Mouse (Mus musculus) liver, embryonic 14.5 days (tissue): ENCODE results near the gene Prph2. TPM values are rescaled to one million over a fixed set of nuclear protein-coding genes. Genes with fewer than 3 reads are reported as not detected.

Experiments
- ATAC-seq: fragments of 200-750 bp; cut with Nextera tagmentation; 2 replicates; pipeline ENCODE4 v1.8.0; 2017; ENCODE audit warnings: moderate number of reproducible peaks, mild to moderate bottlenecking, moderate library complexity; ENCODE audit not compliant: insufficient read depth
- DNase-seq, 3 experiments: peaks; one replicate each; pipeline ENCODE4 v3.0.0-alpha.2; 2012 to 2013; ENCODE audit warnings: low read depth in 3 of 3, low spot score in 3 of 3
- H3K27ac ChIP-seq: fragments of 300-500 bp; sonication (generic); 2 replicates; pipeline ENCODE4 v1.5.1; 2014; ENCODE audit warnings: moderate library complexity, mild to moderate bottlenecking, control low read depth, inconsistent platforms
- H3K27me3 ChIP-seq: fragments of 300-500 bp; sonication (generic); 2 replicates; pipeline ENCODE4 v1.6.1; 2014; ENCODE audit warnings: mild to moderate bottlenecking, low read length, moderate library complexity; ENCODE audit not compliant: control insufficient read depth, insufficient read depth
- H3K36me3 ChIP-seq: fragments of 300-500 bp; sonication (generic); replicated peaks from 2 replicates; pipeline ENCODE4 v1.6.1; 2014; ENCODE audit warnings: low read depth; ENCODE audit not compliant: control insufficient read depth, insufficient read depth
- H3K4me1 ChIP-seq, 2 experiments: fragments of 200-500 bp in 1 of 2; fragments of 300-500 bp in 1 of 2; sonication (generic) in 1 of 2; replicated peaks; 2 replicates each; pipeline ENCODE4 v1.6.1; 2012 to 2014; ENCODE audit warnings: antibody characterized with exemption in 1 of 2, inconsistent platforms in 1 of 2, low read length in 1 of 2; ENCODE audit not compliant: control insufficient read depth in 2 of 2, insufficient read depth in 2 of 2
- H3K4me2 ChIP-seq: fragments of 300-500 bp; sonication (generic); 2 replicates; pipeline ENCODE4 v1.6.1; 2014; ENCODE audit warnings: low read depth, mild to moderate bottlenecking, control low read depth, moderate library complexity
- H3K4me3 ChIP-seq, 2 experiments: fragments of 200-500 bp in 1 of 2; fragments of 300-500 bp in 1 of 2; sonication (generic) in 1 of 2; 2 replicates each; pipeline ENCODE4 v1.5.1; 2012 to 2014; ENCODE audit warnings: low read depth in 2 of 2, low read length in 2 of 2, mild to moderate bottlenecking in 2 of 2, control low read depth in 1 of 2, inconsistent platforms in 1 of 2, moderate library complexity in 1 of 2; ENCODE audit not compliant: insufficient read depth in 1 of 2
- H3K9ac ChIP-seq: fragments of 300-500 bp; sonication (generic); replicated peaks from 2 replicates; pipeline ENCODE4 v1.6.1; 2014; ENCODE audit warnings: mild to moderate bottlenecking, control low read depth, moderate library complexity
- H3K9me3 ChIP-seq: fragments of 300-500 bp; sonication (generic); 2 replicates; pipeline ENCODE4 v1.6.1; 2016; ENCODE audit warnings: low read length, mixed read lengths; ENCODE audit not compliant: control insufficient read depth
- CTCF ChIP-seq: IDR thresholded peaks from 2 replicates; pipeline ENCODE4 v1.5.1; 2016; ENCODE audit warnings: antibody characterized with exemption, low read depth, control low read depth
- EP300 ChIP-seq: IDR thresholded peaks from 2 replicates; pipeline ENCODE4 v1.6.1; 2016; ENCODE audit warnings: antibody characterized with exemption, low read depth
- WGBS: fragments of 180-500 bp; shearing (Covaris S2); extraction: QIAGEN DNeasy Blood & Tissue Kit; methylation state at CpG from one replicate; pipeline ENCODE4 v1.1.7; 2014; ENCODE audit not compliant: insufficient replicate concordance; 5-methylcytosine and 5-hydroxymethylcytosine counted together
- polyA plus RNA-seq, 2 experiments: library from polyadenylated mRNA; depleted of rRNA in 1 of 2; stranded (reverse) in 1 of 2; unstranded in 1 of 2; fragments of >200 nt; fragmentation: Nextera tagmentation in 1 of 2; extraction: Ambion mirVana in 1 of 2; gene quantifications; 2 replicates each; pipeline versions ENCODE4 v1.2.1 to v1.2.3; 2012 to 2014

Gene Prph2
- polyA plus RNA-seq, 2 experiments: not detected

DNA sequence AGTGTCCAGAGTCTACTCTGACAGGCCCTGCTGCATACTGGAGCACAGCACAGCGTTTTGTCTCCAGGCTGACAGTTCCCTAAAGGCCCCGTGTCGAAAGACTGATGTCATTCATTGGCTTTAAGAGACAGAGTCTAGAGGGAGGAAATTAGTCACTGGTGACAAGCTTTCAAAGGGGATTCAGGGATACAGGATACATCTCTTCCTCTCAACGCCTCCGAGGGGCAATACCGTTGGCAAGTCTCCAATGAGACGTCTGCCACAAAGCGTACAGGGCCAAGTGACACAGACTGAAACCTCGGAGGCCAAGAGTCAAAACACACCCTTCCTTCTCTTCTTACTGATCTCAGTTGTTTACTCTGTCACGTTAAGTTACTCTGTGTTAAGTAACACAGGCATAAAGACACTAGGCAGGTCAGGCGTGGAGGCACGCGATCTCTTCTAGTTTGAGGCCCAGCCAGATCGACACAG is 30.4 kb upstream of the Prph2 start:
- Histone ChIP-seq H3K4me3 (no peak overlapping the region), H3K27me3 (no peaks in the 10 kb centered on the region), H3K4me1 (peaks cover 5 to 20% of the 10 kb centered on the region in 2 experiments; a peak in 3 of 4 replicates), H3K4me2 (no peak overlapping the region), H3K9ac (no peak overlapping the region), H3K36me3 (no peaks in the 10 kb centered on the region), H3K27ac (no peak overlapping the region), H3K9me3 (no peaks in the 10 kb centered on the region)
- 48% methylated on average over 14 of the region's 14 CpGs for WGBS
- ATAC-seq (no peak), DNase-seq (no peak)
- TF ChIP-seq EP300 (no peak), CTCF (no peak)

- Histone ChIP-seq H3K27ac (no peak overlapping the region), H3K4me2 (no peak overlapping the region), H3K9me3 (no peaks in the 10 kb centered on the region), H3K9ac (no peak overlapping the region), H3K27me3 (no peaks in the 10 kb centered on the region), H3K4me1 (peaks cover 7 to 25% of the 10 kb centered on the region in 2 experiments), H3K4me3 (no peak overlapping the region), H3K36me3 (no peaks in the 10 kb centered on the region)
- no peak for ATAC-seq
- 46% methylated on average over 2 of the region's 2 CpGs for WGBS
- TF ChIP-seq EP300 (no peak), CTCF (no peak)
- DNase-seq: no peak
Observed at GRCm38 (mm10) chr17:46880322-46880721, 29.9 kb upstream of the Prph2 start.

DNA sequence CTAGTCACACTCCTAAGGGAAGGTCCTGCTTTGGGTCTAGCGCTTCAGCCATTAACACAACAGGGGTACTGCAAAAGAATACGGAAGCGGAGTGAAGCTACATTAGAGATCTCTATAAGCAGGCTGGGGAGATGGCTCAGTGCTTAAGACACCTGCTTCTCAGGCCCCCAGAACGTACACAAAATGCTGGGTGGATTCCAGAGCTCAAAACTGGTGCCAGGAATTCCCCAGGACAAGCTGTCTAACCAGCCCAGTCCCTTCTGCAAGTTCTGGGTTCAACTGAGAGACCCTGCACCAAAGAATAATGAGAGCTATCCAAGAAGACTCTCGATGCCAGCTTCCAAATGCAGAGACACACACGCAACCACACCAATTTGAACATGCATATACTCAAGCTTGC is 28.5 kb upstream of the Prph2 start:
- H3K4me2 ChIP-seq: no peak overlapping the region
- H3K36me3 ChIP-seq: no peaks in the 10 kb centered on the region
- H3K9ac ChIP-seq: no peak overlapping the region
- ATAC-seq (no peak), DNase-seq (no peak)
- H3K9me3 ChIP-seq: no peaks in the 10 kb centered on the region
- H3K27ac ChIP-seq: no peak overlapping the region
- peaks cover 18 to 38% of the 10 kb centered on the region in 2 experiments for H3K4me1 ChIP-seq
- H3K4me3 ChIP-seq: no peak overlapping the region
- H3K27me3 ChIP-seq: no peaks in the 10 kb centered on the region
- WGBS: 80% methylated on average over 6 of the region's 6 CpGs
- TF ChIP-seq EP300 (no peak), CTCF (no peak)

GRCm38 (mm10) chr17:46883107-46883506 is 27.2 kb upstream of the Prph2 start:
- no peak for ATAC-seq

DNA sequence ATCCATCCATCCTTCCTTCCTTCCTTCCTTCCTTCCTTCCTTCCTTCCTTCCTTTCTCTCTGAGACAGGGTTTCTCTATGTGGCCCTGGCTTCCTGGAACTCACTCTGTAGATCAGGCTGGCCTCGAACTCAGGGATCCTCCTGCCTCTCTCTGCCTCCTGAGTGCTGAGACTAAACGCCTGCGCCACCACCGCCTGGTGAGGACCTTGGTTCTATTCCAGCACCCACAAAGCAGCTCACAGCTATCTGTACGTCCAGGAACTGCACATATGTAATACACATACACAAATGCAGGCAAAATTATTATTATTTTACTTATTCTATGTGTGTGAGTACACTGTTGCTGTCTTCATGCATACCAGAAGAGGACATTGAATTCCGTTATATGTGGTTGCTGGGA is 25.5 kb upstream of the Prph2 start:
- Histone ChIP-seq H3K27me3 (no peaks in the 10 kb centered on the region), H3K36me3 (no peaks in the 10 kb centered on the region), H3K9me3 (no peaks in the 10 kb centered on the region), H3K4me2 (no peak overlapping the region), H3K9ac (no peak overlapping the region), H3K4me3 (no peak overlapping the region), H3K27ac (no peak overlapping the region), H3K4me1 (peaks cover 22 to 42% of the 10 kb centered on the region in 2 experiments)
- no peak for ATAC-seq
- 68% methylated on average over 6 of the region's 6 CpGs for WGBS
- TF ChIP-seq EP300 (no peak), CTCF (no peak)
- no peak for DNase-seq

More at GRCm38 (mm10) chr17:46883107-46883506, 27.2 kb upstream of the Prph2 start:
- 80% methylated on average over 9 of the region's 9 CpGs for WGBS
- H3K27me3 ChIP-seq: no peaks in the 10 kb centered on the region
- no peaks in the 10 kb centered on the region for H3K36me3 ChIP-seq
- no peak for DNase-seq
- no peak overlapping the region for H3K9ac ChIP-seq
- TF ChIP-seq EP300 (no peak), CTCF (no peak)
- H3K9me3 ChIP-seq: no peaks in the 10 kb centered on the region
- H3K4me1 ChIP-seq: peaks cover 18 to 38% of the 10 kb centered on the region in 2 experiments
- no peak overlapping the region for H3K27ac ChIP-seq
- H3K4me2 ChIP-seq: no peak overlapping the region
- no peak overlapping the region for H3K4me3 ChIP-seq
